Mouse (Mus musculus) MEL (cell line): ENCODE results near the gene Stard10. TPM values are rescaled to one million over a fixed set of nuclear protein-coding genes. Genes with fewer than 3 reads are reported as not detected.

Experiments
- DNase-seq: peaks from one replicate; pipeline ENCODE4 v3.0.0; 2011; ENCODE audit warnings: low read depth, low spot score
- H3K27ac ChIP-seq: 2 replicates; pipeline ENCODE4 v1.5.1; 2012; ENCODE audit warnings: low read depth, mild to moderate bottlenecking, control low read depth, low read length, moderate library complexity; ENCODE audit not compliant: control insufficient read depth
- H3K27me3 ChIP-seq, 2 experiments: fragments of 150-350 bp in 1 of 2; sonication (generic) in 1 of 2; 2 replicates each; pipeline ENCODE4 v1.6.1; 2012; ENCODE audit warnings: low read length in 2 of 2, mild to moderate bottlenecking in 2 of 2, improper control_type of control experiment in 1 of 2, moderate library complexity in 1 of 2; ENCODE audit not compliant: insufficient read depth in 2 of 2, control insufficient read depth in 1 of 2
- H3K36me3 ChIP-seq, 2 experiments: 2 replicates each; pipeline ENCODE4 v1.6.1; 2012 to 2014; ENCODE audit warnings: low read length in 2 of 2, improper control_type of control experiment in 1 of 2, inconsistent platforms in 1 of 2, mild to moderate bottlenecking in 1 of 2; ENCODE audit not compliant: insufficient read depth in 2 of 2, control insufficient read depth in 1 of 2
- H3K4me1 ChIP-seq, 2 experiments: fragments of 150-350 bp in 1 of 2; sonication (generic) in 1 of 2; 2 replicates each; pipeline ENCODE4 v1.6.1; 2012; ENCODE audit warnings: low read length in 2 of 2, improper control_type of control experiment in 1 of 2, mild to moderate bottlenecking in 1 of 2; ENCODE audit not compliant: insufficient read depth in 2 of 2, control insufficient read depth in 1 of 2
- H3K4me3 ChIP-seq, 2 experiments: fragments of 150-350 bp in 1 of 2; sonication (generic) in 1 of 2; 2 replicates each; pipeline ENCODE4 v1.5.1; 2012; ENCODE audit warnings: low read depth in 2 of 2, low read length in 2 of 2, mild to moderate bottlenecking in 2 of 2, moderate library complexity in 2 of 2, control low read depth in 1 of 2, improper control_type of control experiment in 1 of 2; ENCODE audit not compliant: control insufficient read depth in 1 of 2, insufficient read depth in 1 of 2
- H3K79me2 ChIP-seq: 2 replicates; pipeline ENCODE4 v1.6.1; 2012; ENCODE audit warnings: mild to moderate bottlenecking, low read length, moderate library complexity; ENCODE audit not compliant: control insufficient read depth, poor library complexity, insufficient read depth
- H3K9ac ChIP-seq: 2 replicates; pipeline ENCODE4 v1.6.1; 2012; ENCODE audit warnings: low read depth, mild to moderate bottlenecking, control low read depth, low read length, moderate library complexity; ENCODE audit not compliant: control insufficient read depth, poor library complexity, severe bottlenecking
- H3K9me3 ChIP-seq: fragments of 150-350 bp; sonication (generic); replicated peaks from 2 replicates; pipeline ENCODE4 v1.6.1; 2012; ENCODE audit warnings: mild to moderate bottlenecking, low read length, improper control_type of control experiment, moderate library complexity; ENCODE audit not compliant: insufficient read depth
- GATA1 ChIP-seq: IDR thresholded peaks from 2 replicates; pipeline ENCODE4 v1.6.1; 2011; ENCODE audit warnings: low read depth, low read length, improper control_type of control experiment
- HCFC1 ChIP-seq: IDR thresholded peaks from 2 replicates; pipeline ENCODE4 v1.6.1; 2012; ENCODE audit warnings: low read depth, mild to moderate bottlenecking, inconsistent platforms, low read length, improper control_type of control experiment, moderate library complexity
- MAFK ChIP-seq: IDR thresholded peaks from 2 replicates; pipeline ENCODE4 v1.6.1; 2011; ENCODE audit warnings: low read depth, mild to moderate bottlenecking, low read length, improper control_type of control experiment, borderline replicate concordance
- MAZ ChIP-seq: IDR thresholded peaks from 2 replicates; pipeline ENCODE4 v1.6.1; 2012; ENCODE audit warnings: low read depth, mild to moderate bottlenecking, inconsistent platforms, low read length, improper control_type of control experiment
- MYC ChIP-seq: IDR thresholded peaks from 2 replicates; pipeline ENCODE4 v1.6.1; 2011; ENCODE audit warnings: low read depth, mild to moderate bottlenecking, low read length, improper control_type of control experiment, moderate library complexity
- NELFE ChIP-seq: IDR thresholded peaks from 2 replicates; pipeline ENCODE4 v1.6.1; 2011; ENCODE audit warnings: low read depth, low read length, improper control_type of control experiment
- SMC3 ChIP-seq: IDR thresholded peaks from 2 replicates; pipeline ENCODE4 v1.6.1; 2011; ENCODE audit warnings: low read depth, low read length, improper control_type of control experiment
- TAL1 ChIP-seq: IDR thresholded peaks from 2 replicates; pipeline ENCODE4 v1.6.1; 2012; ENCODE audit warnings: mild to moderate bottlenecking, inconsistent platforms, low read length, moderate library complexity, mixed read lengths
- TCF12 ChIP-seq: IDR thresholded peaks from 2 replicates; pipeline ENCODE4 v1.6.1; 2014; ENCODE audit warnings: low read depth, mild to moderate bottlenecking, inconsistent platforms, low read length, improper control_type of control experiment, moderate library complexity
- USF1 ChIP-seq: IDR thresholded peaks from 2 replicates; pipeline ENCODE4 v1.6.1; 2014; ENCODE audit warnings: low read depth, mild to moderate bottlenecking, inconsistent platforms, low read length, improper control_type of control experiment, moderate library complexity
- ZC3H11A ChIP-seq: IDR thresholded peaks from 2 replicates; pipeline ENCODE4 v1.6.1; 2012; ENCODE audit warnings: low read depth, mild to moderate bottlenecking, inconsistent platforms, low read length, improper control_type of control experiment
- polyA plus RNA-seq, 2 experiments: library from polyadenylated mRNA; stranded (reverse) in 1 of 2; unstranded in 1 of 2; fragments of >175 nt in 1 of 2; fragments of >200 nt in 1 of 2; gene quantifications; 2 replicates each; pipeline versions ENCODE4 v1.2.1 to v1.2.4; 2012; ENCODE audit warnings: low replicate concordance in 2 of 2, low read depth in 1 of 2; ENCODE audit not compliant: insufficient read length in 2 of 2, insufficient read depth in 1 of 2, missing spikeins in 1 of 2
- total RNA-seq: library from RNA; depleted of rRNA; stranded (reverse); fragments of 300-350 nt; gene quantifications from 2 replicates; pipeline ENCODE4 v1.2.3, GENCODE M21; 2012

Gene Stard10
- total and polyA plus RNA-seq, 3 experiments = 9.3 to 17.9 TPM; not detected in 1

- Histone ChIP-seq H3K4me1 (peaks cover 0 to 3% of the 10 kb centered on the region in 2 experiments; a peak in 1 of 4 replicates), H3K79me2 (no peaks in the 10 kb centered on the region), H3K36me3 (no peaks in the 10 kb centered on the region), H3K27me3 (no peaks in the 10 kb centered on the region), H3K4me3 (no peak overlapping the region), H3K9ac (no peak overlapping the region), H3K9me3 (no peaks in the 10 kb centered on the region), H3K27ac (no peak overlapping the region)
- DNase-seq = no peak
- TF ChIP-seq USF1 = no peak
- TF ChIP-seq ZC3H11A = no peak
- TF ChIP-seq HCFC1 = no peak
- TF ChIP-seq GATA1 = no peak
Observed at GRCm38 (mm10) chr7:101355551-101356100, 38.7 kb downstream of the Stard10 start.

GRCm38 (mm10) chr7:101356868-101357267 lies 40.0 kb downstream of the Stard10 start:
- Histone ChIP-seq H3K36me3 (no peaks in the 10 kb centered on the region), H3K27ac (no peak overlapping the region), H3K27me3 (no peaks in the 10 kb centered on the region), H3K4me3 (no peak overlapping the region), H3K79me2 (no peaks in the 10 kb centered on the region; the same call in 1 of the 2 replicates), H3K4me1 (peaks cover 2 to 11% of the 10 kb centered on the region in 2 experiments; a peak in 3 of 4 replicates), H3K9me3 (no peaks in the 10 kb centered on the region), H3K9ac (no peak overlapping the region)
- no peak for DNase-seq
- TF ChIP-seq TCF12 = no peak
- no peak for TF ChIP-seq SMC3
- no peak for TF ChIP-seq HCFC1
- TF ChIP-seq MAFK = no peak
- no peak for TF ChIP-seq NELFE
- no peak for TF ChIP-seq TAL1
- no peak for TF ChIP-seq MAZ

GRCm38 (mm10) chr7:101360406-101360805 lies 43.5 kb downstream of the Stard10 start:
- DNase-seq = no peak
- TF ChIP-seq MYC (no peak), MAFK (no peak)
- Histone ChIP-seq H3K9ac (no peak overlapping the region), H3K36me3 (peaks cover 0 to 22% of the 10 kb centered on the region in 2 experiments; a peak in 2 of 4 replicates), H3K9me3 (no peaks in the 10 kb centered on the region), H3K27me3 (no peaks in the 10 kb centered on the region), H3K27ac (no peak overlapping the region), H3K4me3 (no peak overlapping the region), H3K79me2 (no peaks in the 10 kb centered on the region; the same call in 1 of the 2 replicates), H3K4me1 (peaks cover 16 to 38% of the 10 kb centered on the region in 2 experiments)
